Mouse (Mus musculus): ENCODE data around the gene Tmem129. TPM values are rescaled to one million over a fixed set of nuclear protein-coding genes. Genes with fewer than 3 reads are reported as not detected.

The Tmem129 gene
- 40.7 and 43.3 TPM in 2 replicates for polyA plus RNA-seq (2016; fragmentation: Nextera tagmentation; extraction: Ambion mirVana)

GRCm38 (mm10) chr5:33657787-33658663, at the start of gene Tmem129, which contains the start of gene Tacc3:
TSS of gene Tmem129 (minus strand) at chr5:33658416.
TSS of gene Tacc3 (plus strand) at chr5:33658128.
- H3K27ac ChIP-seq, result peak within 1 kb of the TSS; percentile 93
- peaks cover 40% of the 10 kb centered on the region for H3K36me3 ChIP-seq
- ATAC-seq (ENCODE audit: insufficient number of reproducible peaks, insufficient read depth, low FRiP score, low TSS enrichment), result peak; percentile 97
- H3K9ac ChIP-seq, result peak within 1 kb of the TSS; percentile 88
- H3K4me1 ChIP-seq, result peaks cover 34% of the 10 kb centered on the region
- H3K27me3 ChIP-seq, result no peaks in the 10 kb centered on the region
- WGBS, result under 1% methylated on average over 60 of the region's 60 CpGs
- peak within 1 kb of the TSS; percentile 94 for H3K4me2 ChIP-seq (replicated peaks)
- H3K4me3 ChIP-seq, result peak within 1 kb of the TSS; percentile 71
- H3K9me3 ChIP-seq, result no peaks in the 10 kb centered on the region

GRCm38 (mm10) chr5:33707163-33707562, 48.9 kb upstream of the Tmem129 start:
- Histone ChIP-seq H3K4me3 (no peak overlapping the region), H3K36me3 (no peaks in the 10 kb centered on the region), H3K4me1 (peaks cover 22% of the 10 kb centered on the region), H3K9me3 (no peaks in the 10 kb centered on the region), H3K9ac (no peak overlapping the region), H3K4me2 (replicated peaks) (no peak overlapping the region), H3K27ac (no peak overlapping the region), H3K27me3 (no peaks in the 10 kb centered on the region)
- WGBS, result 71% methylated on average over 4 of the region's 4 CpGs
- ATAC-seq (ENCODE audit: insufficient number of reproducible peaks, insufficient read depth, low FRiP score, low TSS enrichment), result no peak

- 0 out of 2 replicates have a peak, but pooled peaks cover 3% of the 10 kb centered on the region for H3K27me3 ChIP-seq
- H3K4me1 ChIP-seq, result peaks cover 22% of the 10 kb centered on the region
- no peak overlapping the region for H3K27ac ChIP-seq
- no peak overlapping the region for H3K4me3 ChIP-seq
- no peak overlapping the region for H3K9ac ChIP-seq
- no peaks in the 10 kb centered on the region for H3K36me3 ChIP-seq
- no peak for ATAC-seq (ENCODE audit: insufficient number of reproducible peaks, insufficient read depth, low FRiP score, low TSS enrichment)
- 84% methylated on average over 1 of the region's 1 CpGs for WGBS
- H3K4me2 ChIP-seq (replicated peaks), result no peak overlapping the region
- no peaks in the 10 kb centered on the region for H3K9me3 ChIP-seq
Observed at GRCm38 (mm10) chr5:33706350-33706629, 48.1 kb upstream of the Tmem129 start.

GRCm38 (mm10) chr5:33705612-33706349, 47.6 kb upstream of the Tmem129 start:
- no peaks in the 10 kb centered on the region for H3K36me3 ChIP-seq
- ATAC-seq (ENCODE audit: insufficient number of reproducible peaks, insufficient read depth, low FRiP score, low TSS enrichment), result no peak
- WGBS, result 32% methylated on average over 9 of the region's 9 CpGs
- H3K4me1 ChIP-seq, result peaks cover 24% of the 10 kb centered on the region
- H3K27ac ChIP-seq, result no peak overlapping the region
- H3K9ac ChIP-seq, result no peak overlapping the region
- 0 out of 2 replicates have a peak, but pooled peaks cover 3% of the 10 kb centered on the region for H3K27me3 ChIP-seq
- H3K4me2 ChIP-seq (replicated peaks), result no peak overlapping the region
- H3K9me3 ChIP-seq, result no peaks in the 10 kb centered on the region
- H3K4me3 ChIP-seq, result no peak overlapping the region

GRCm38 (mm10) chr5:33704945-33705611, 46.9 kb upstream of the Tmem129 start:
- no peak overlapping the region for H3K4me3 ChIP-seq
- H3K9ac ChIP-seq, result no peak overlapping the region
- H3K4me1 ChIP-seq, result peaks cover 31% of the 10 kb centered on the region
- no peak overlapping the region for H3K4me2 ChIP-seq (replicated peaks)
- no peak for ATAC-seq (ENCODE audit: insufficient number of reproducible peaks, insufficient read depth, low FRiP score, low TSS enrichment)
- H3K9me3 ChIP-seq, result no peaks in the 10 kb centered on the region
- H3K27me3 ChIP-seq, result 0 out of 2 replicates have a peak, but pooled peaks cover 3% of the 10 kb centered on the region
- 3% methylated on average over 11 of the region's 11 CpGs for WGBS
- H3K36me3 ChIP-seq, result no peaks in the 10 kb centered on the region
- no peak overlapping the region for H3K27ac ChIP-seq

GRCm38 (mm10) chr5:33703999-33704398, 45.8 kb upstream of the Tmem129 start:
- H3K27ac ChIP-seq, result no peak overlapping the region
- no peak overlapping the region for H3K4me3 ChIP-seq
- H3K27me3 ChIP-seq, result 0 out of 2 replicates have a peak, but pooled peaks cover 3% of the 10 kb centered on the region
- peaks cover 35% of the 10 kb centered on the region for H3K4me1 ChIP-seq
- no peak for ATAC-seq (ENCODE audit: insufficient number of reproducible peaks, insufficient read depth, low FRiP score, low TSS enrichment)
- H3K4me2 ChIP-seq (replicated peaks), result no peak overlapping the region
- H3K9me3 ChIP-seq, result no peaks in the 10 kb centered on the region
- H3K9ac ChIP-seq, result no peak overlapping the region
- 42% methylated on average over 8 of the region's 8 CpGs for WGBS
- H3K36me3 ChIP-seq, result no peaks in the 10 kb centered on the region

- H3K4me3 ChIP-seq, result no peak overlapping the region
- 0 out of 2 replicates have a peak overlapping the region, but pooled peaks have one; percentile 3 for H3K27ac ChIP-seq
- H3K9ac ChIP-seq, result no peak overlapping the region
- WGBS, result 83% methylated on average over 11 of the region's 11 CpGs
- H3K9me3 ChIP-seq, result no peaks in the 10 kb centered on the region
- peaks cover 45% of the 10 kb centered on the region for H3K4me1 ChIP-seq
- no peak overlapping the region for H3K4me2 ChIP-seq (replicated peaks)
- no peak for ATAC-seq (ENCODE audit: insufficient number of reproducible peaks, insufficient read depth, low FRiP score, low TSS enrichment)
- peaks cover 12% of the 10 kb centered on the region; the same call in 1 of the 2 replicates for H3K27me3 ChIP-seq
- H3K36me3 ChIP-seq, result no peaks in the 10 kb centered on the region
Observed at GRCm38 (mm10) chr5:33701832-33702231, 43.6 kb upstream of the Tmem129 start.

- ATAC-seq (ENCODE audit: insufficient number of reproducible peaks, insufficient read depth, low FRiP score, low TSS enrichment), result no peak
- Histone ChIP-seq H3K27me3 (peaks cover 22% of the 10 kb centered on the region), H3K4me2 (replicated peaks) (no peak overlapping the region), H3K27ac (no peak overlapping the region), H3K9ac (no peak overlapping the region), H3K4me3 (no peak overlapping the region), H3K36me3 (no peaks in the 10 kb centered on the region), H3K4me1 (peaks cover 45% of the 10 kb centered on the region), H3K9me3 (no peaks in the 10 kb centered on the region)
- 32% methylated on average over 13 of the region's 13 CpGs for WGBS
Observed at GRCm38 (mm10) chr5:33700010-33700409, 41.8 kb upstream of the Tmem129 start.

- peaks cover 41% of the 10 kb centered on the region for H3K4me1 ChIP-seq
Observed at GRCm38 (mm10) chr5:33698669-33699068, 40.5 kb upstream of the Tmem129 start.

GRCm38 (mm10) chr5:33697947-33698512, 39.8 kb upstream of the Tmem129 start:
- no peaks in the 10 kb centered on the region for H3K36me3 ChIP-seq
- H3K4me1 ChIP-seq, result peaks cover 42% of the 10 kb centered on the region
- H3K4me2 ChIP-seq (replicated peaks), result no peak overlapping the region
- no peaks in the 10 kb centered on the region for H3K9me3 ChIP-seq
- WGBS, result 18% methylated on average over 12 of the region's 13 CpGs
- H3K27me3 ChIP-seq, result peaks cover 34% of the 10 kb centered on the region
- no peak overlapping the region for H3K9ac ChIP-seq
- no peak for ATAC-seq (ENCODE audit: insufficient number of reproducible peaks, insufficient read depth, low FRiP score, low TSS enrichment)
- no peak overlapping the region for H3K4me3 ChIP-seq
- no peak overlapping the region for H3K27ac ChIP-seq

More at GRCm38 (mm10) chr5:33698669-33699068, 40.5 kb upstream of the Tmem129 start:
- H3K9ac ChIP-seq, result no peak overlapping the region
- no peak overlapping the region for H3K4me2 ChIP-seq (replicated peaks)
- H3K36me3 ChIP-seq, result no peaks in the 10 kb centered on the region
- H3K27me3 ChIP-seq, result peaks cover 34% of the 10 kb centered on the region
- no peak for ATAC-seq (ENCODE audit: insufficient number of reproducible peaks, insufficient read depth, low FRiP score, low TSS enrichment)
- WGBS, result 80% methylated on average over 5 of the region's 5 CpGs
- H3K9me3 ChIP-seq, result no peaks in the 10 kb centered on the region
- no peak overlapping the region for H3K4me3 ChIP-seq
- H3K27ac ChIP-seq, result no peak overlapping the region

GRCm38 (mm10) chr5:33697534-33697933, 39.3 kb upstream of the Tmem129 start:
- H3K36me3 ChIP-seq, result no peaks in the 10 kb centered on the region
- H3K4me1 ChIP-seq, result peaks cover 46% of the 10 kb centered on the region
- H3K4me3 ChIP-seq, result no peak overlapping the region
- no peak overlapping the region for H3K4me2 ChIP-seq (replicated peaks)
- ATAC-seq (ENCODE audit: insufficient number of reproducible peaks, insufficient read depth, low FRiP score, low TSS enrichment), result no peak
- peaks cover 34% of the 10 kb centered on the region for H3K27me3 ChIP-seq
- WGBS, result 41% methylated on average over 1 of the region's 1 CpGs
- no peak overlapping the region for H3K9ac ChIP-seq
- H3K9me3 ChIP-seq, result no peaks in the 10 kb centered on the region
- H3K27ac ChIP-seq, result no peak overlapping the region
